Mouse (Mus musculus): ENCODE measurements around the gene Tom1l2.

Tom1l2 gene

GRCm38 (mm10) chr11:60305611-60306010 is 47.1 kb downstream of the Tom1l2 start:
- peak; percentile 63 for DNase-seq (ENCODE audit: low read depth)

- DNase-seq (ENCODE audit: low read depth) = no peak
These were observed 49.2 kb downstream of the Tom1l2 start for GRCm38 (mm10) chr11:60303497-60303896.

GRCm38 (mm10) chr11:60302354-60303083 is 50.2 kb downstream of the Tom1l2 start:
- no peak for DNase-seq (ENCODE audit: low read depth)

- DNase-seq (ENCODE audit: low read depth) = no peak
These were observed 51.0 kb downstream of the Tom1l2 start for GRCm38 (mm10) chr11:60301588-60302208.

GRCm38 (mm10) chr11:60300318-60300717 is 52.4 kb downstream of the Tom1l2 start:
- DNase-seq (ENCODE audit: low read depth) = no peak

- DNase-seq (ENCODE audit: low read depth) = no peak
These were observed 54.9 kb downstream of the Tom1l2 start for GRCm38 (mm10) chr11:60297772-60298171.

GRCm38 (mm10) chr11:60294630-60295313 is 57.9 kb downstream of the Tom1l2 start:
- no peak for DNase-seq (ENCODE audit: low read depth)

GRCm38 (mm10) chr11:60293683-60294629 is 58.7 kb downstream of the Tom1l2 start:
- DNase-seq (ENCODE audit: low read depth) = no peak

GRCm38 (mm10) chr11:60292718-60293117 is 60.0 kb downstream of the Tom1l2 start:
- DNase-seq (ENCODE audit: low read depth) = peak; percentile 51

GRCm38 (mm10) chr11:60288980-60289379 is 63.7 kb downstream of the Tom1l2 start:
- DNase-seq (ENCODE audit: low read depth) = no peak

- DNase-seq (ENCODE audit: low read depth) = no peak
These were observed 66.4 kb downstream of the Tom1l2 start for GRCm38 (mm10) chr11:60286311-60286710.

GRCm38 (mm10) chr11:60280429-60281414 is 72.0 kb downstream of the Tom1l2 start:
- no peak for DNase-seq (ENCODE audit: low read depth)

- DNase-seq (ENCODE audit: low read depth) = no peak
These were observed 73.2 kb downstream of the Tom1l2 start for GRCm38 (mm10) chr11:60279483-60279882.

GRCm38 (mm10) chr11:60277771-60278170 is 74.9 kb downstream of the Tom1l2 start:
- no peak for DNase-seq (ENCODE audit: low read depth)

GRCm38 (mm10) chr11:60277164-60277740 is 75.5 kb downstream of the Tom1l2 start:
- no peak for DNase-seq (ENCODE audit: low read depth)

GRCm38 (mm10) chr11:60276408-60277093 is 76.2 kb downstream of the Tom1l2 start:
- no peak for DNase-seq (ENCODE audit: low read depth)

GRCm38 (mm10) chr11:60273273-60273805 is 79.4 kb downstream of the Tom1l2 start:
- no peak for DNase-seq (ENCODE audit: low read depth)

GRCm38 (mm10) chr11:60268563-60268962 is 84.1 kb downstream of the Tom1l2 start:
- DNase-seq (ENCODE audit: low read depth) = no peak

- DNase-seq (ENCODE audit: low read depth) = peak; percentile 40
These were observed 87.3 kb downstream of the Tom1l2 start for GRCm38 (mm10) chr11:60265271-60265985.
